Mouse (Mus musculus) layer of hippocampus, postnatal 10 days (tissue): ENCODE results near the gene Rab27a. TPM values are rescaled to one million over a fixed set of nuclear protein-coding genes. Genes with fewer than 3 reads are reported as not detected.

ENCODE experiments used
- microRNA-seq, 2 experiments: library from miRNA; unstranded; fragments of <30 nt; microRNA quantifications; one replicate each; pipeline ENCODE4 v1.2.0; 2021
- total RNA-seq, 2 experiments: library from RNA; stranded (reverse); gene quantifications; 2 replicates each; pipeline ENCODE4 v1.2.3; 2021

Rab27a gene
- total RNA-seq, 2 experiments from 2014 or later, result 7.1 to 8.7 TPM

Small RNAs within 50 kb of the gene (microRNA-seq; reads per million reads assigned to microRNA genes)
- gene Gm27353, result 0 reads per million in 2 experiments

Other genes starting within 250 kb of the Rab27a start
- gene Prtg, start 238.0 kb upstream of the Rab27a start, total RNA-seq, result under 1 TPM; 0.56 to 0.80 TPM
- gene Pygo1, start 119.2 kb upstream of the Rab27a start, total RNA-seq, result 10 to 100 TPM; 28.3 to 31.2 TPM
- gene Dyx1c1, start 86.1 kb upstream of the Rab27a start, total RNA-seq, result 1 to 10 TPM; 2.6 to 3.4 TPM
- not detected for gene Gm44503, start 86.0 kb upstream of the Rab27a start, total RNA-seq
- 1 to 10 TPM; 8.0 to 8.7 TPM for gene Ccpg1os, start 59.5 kb upstream of the Rab27a start, total RNA-seq
- 100 to 1,000 TPM; 117 to 124 TPM for gene Ccpg1, start 59.4 kb upstream of the Rab27a start, total RNA-seq
- gene Pigb, start 4.5 kb upstream of the Rab27a start, total RNA-seq, result 10 to 100 TPM; 14.9 to 16.4 TPM
- 1 to 10 TPM; 2.7 TPM for gene Khdc3, start 57.0 kb downstream of the Rab27a start, total RNA-seq
- gene Gm20509, start 57.6 kb downstream of the Rab27a start, total RNA-seq, result not detected
- 10 to 100 TPM; 61.8 to 63.0 TPM for gene Rsl24d1, start 68.6 kb downstream of the Rab27a start, total RNA-seq